Mouse (Mus musculus): ENCODE data around the gene Rab3a.

Gene Rab3a

GRCm38 (mm10) chr8:70758616-70759561 is 4.4 kb downstream of the Rab3a start:
- no peak for DNase-seq (ENCODE audit: low spot score in 2 of 2)

- DNase-seq (ENCODE audit: low spot score in 2 of 2) = no peak
Observed at GRCm38 (mm10) chr8:70760350-70760749, 5.9 kb downstream of the Rab3a start.

GRCm38 (mm10) chr8:70760775-70761406 is 6.4 kb downstream of the Rab3a start, which contains the start of gene Mpv17l2:
Gene Mpv17l2, minus strand, starts transcription at chr8:70760946.
- peak; percentile 94 for DNase-seq (ENCODE audit: low spot score in 2 of 2)

- DNase-seq (ENCODE audit: low spot score in 2 of 2) = no peak
Observed at GRCm38 (mm10) chr8:70762118-70762517, 7.6 kb downstream of the Rab3a start.

GRCm38 (mm10) chr8:70763354-70763753 is 8.9 kb downstream of the Rab3a start:
- no peak for DNase-seq (ENCODE audit: low spot score in 2 of 2)

- no peak for DNase-seq (ENCODE audit: low spot score in 2 of 2)
Observed at GRCm38 (mm10) chr8:70764026-70764425, 9.5 kb downstream of the Rab3a start.

- no peak for DNase-seq (ENCODE audit: low spot score in 2 of 2)
Observed at GRCm38 (mm10) chr8:70764676-70765075, 10.2 kb downstream of the Rab3a start.

GRCm38 (mm10) chr8:70765329-70765728 is 10.8 kb downstream of the Rab3a start:
- no peak for DNase-seq (ENCODE audit: low spot score in 2 of 2)

GRCm38 (mm10) chr8:70765838-70766570 is 11.5 kb downstream of the Rab3a start:
- DNase-seq (ENCODE audit: low spot score in 2 of 2) = no peak

GRCm38 (mm10) chr8:70766571-70767440 is 12.3 kb downstream of the Rab3a start:
- peak; percentile 66 to 81 for DNase-seq (ENCODE audit: low spot score in 2 of 2)

GRCm38 (mm10) chr8:70767503-70767902 is 13.0 kb downstream of the Rab3a start:
- no peak for DNase-seq (ENCODE audit: low spot score in 2 of 2)

GRCm38 (mm10) chr8:70768231-70768776 is 13.8 kb downstream of the Rab3a start:
- DNase-seq (ENCODE audit: low spot score in 2 of 2) = no peak

GRCm38 (mm10) chr8:70768956-70769355 is 14.5 kb downstream of the Rab3a start:
- no peak for DNase-seq (ENCODE audit: low spot score in 2 of 2)

- peak; percentile 86 to 97 for DNase-seq (ENCODE audit: low spot score in 2 of 2)
Observed at GRCm38 (mm10) chr8:70769359-70769758, 14.9 kb downstream of the Rab3a start.

GRCm38 (mm10) chr8:70769858-70770257 is 15.4 kb downstream of the Rab3a start:
- no peak for DNase-seq (ENCODE audit: low spot score in 2 of 2)

GRCm38 (mm10) chr8:70770748-70771147 is 16.3 kb downstream of the Rab3a start:
- DNase-seq (ENCODE audit: low spot score in 2 of 2) = no peak

GRCm38 (mm10) chr8:70771217-70771616 is 16.7 kb downstream of the Rab3a start:
- no peak for DNase-seq (ENCODE audit: low spot score in 2 of 2)

GRCm38 (mm10) chr8:70772075-70772474 is 17.6 kb downstream of the Rab3a start:
- no peak for DNase-seq (ENCODE audit: low spot score in 2 of 2)

- DNase-seq (ENCODE audit: low spot score in 2 of 2) = no peak
Observed at GRCm38 (mm10) chr8:70772890-70773289, 18.4 kb downstream of the Rab3a start.

GRCm38 (mm10) chr8:70773410-70773809 is 18.9 kb downstream of the Rab3a start:
- no peak for DNase-seq (ENCODE audit: low spot score in 2 of 2)

- DNase-seq (ENCODE audit: low spot score in 2 of 2) = peak; percentile 80 to 84
Observed at GRCm38 (mm10) chr8:70773833-70774232, 19.4 kb downstream of the Rab3a start.

Data from urinary bladder, postnatal 4 days (tissue).